Mouse (Mus musculus): Measurements from ENCODE around the gene Rwdd4a. TPM values are rescaled to one million over a fixed set of nuclear protein-coding genes. Genes with fewer than 3 reads are reported as not detected.

Gene Rwdd4a
- polyA plus RNA-seq, 1 experiment, result 10.7 TPM

- Histone ChIP-seq H3K36me3 (ENCODE audit: control insufficient read depth, insufficient read depth, low read length) (no peaks in the 10 kb centered on the region), H3K27ac (ENCODE audit: insufficient read depth, low read depth, low read length) (no peak overlapping the region), H3K4me3 (ENCODE audit: low read depth, low read length) (no peak overlapping the region), H3K4me1 (ENCODE audit: control insufficient read depth, insufficient read depth, insufficient read length, low read length) (no peaks in the 10 kb centered on the region), H3K27me3 (ENCODE audit: control insufficient read depth, insufficient read depth, low read length) (no peaks in the 10 kb centered on the region)
- TF ChIP-seq CTCF (IDR thresholded peaks at IDR 0.05; ENCODE audit: extremely low read depth, insufficient read length, insufficient replicate concordance, low read depth, low read length), result no peak
- TF ChIP-seq POLR2A (IDR thresholded peaks at IDR 0.05; ENCODE audit: low read depth, low read length), result no peak
- 81% methylated on average over 7 of the region's 7 CpGs for WGBS
Observed at GRCm38 (mm10) chr8:47573482-47573881, 40.0 kb downstream of the Rwdd4a start.

- H3K36me3 ChIP-seq (ENCODE audit: control insufficient read depth, insufficient read depth, low read length), result no peaks in the 10 kb centered on the region
- no peaks in the 10 kb centered on the region for H3K4me1 ChIP-seq (ENCODE audit: control insufficient read depth, insufficient read depth, insufficient read length, low read length)
- 72% methylated on average over 7 of the region's 7 CpGs for whole genome bisulfite sequencing
- H3K4me3 ChIP-seq (ENCODE audit: low read depth, low read length), result no peak overlapping the region
- H3K27ac ChIP-seq (ENCODE audit: insufficient read depth, low read depth, low read length), result no peak overlapping the region
- TF ChIP-seq POLR2A (IDR thresholded peaks at IDR 0.05; ENCODE audit: low read depth, low read length), result no peak
- TF ChIP-seq CTCF (IDR thresholded peaks at IDR 0.05; ENCODE audit: extremely low read depth, insufficient read length, insufficient replicate concordance, low read depth, low read length), result no peak
- H3K27me3 ChIP-seq (ENCODE audit: control insufficient read depth, insufficient read depth, low read length), result no peaks in the 10 kb centered on the region
Observed at GRCm38 (mm10) chr8:47581454-47581853, 48.0 kb downstream of the Rwdd4a start.

- no peaks in the 10 kb centered on the region for H3K4me1 ChIP-seq (ENCODE audit: control insufficient read depth, insufficient read depth, insufficient read length, low read length)
- H3K4me3 ChIP-seq (ENCODE audit: low read depth, low read length), result no peak overlapping the region
- WGBS, result 92% methylated on average over 5 of the region's 5 CpGs
- H3K27me3 ChIP-seq (ENCODE audit: control insufficient read depth, insufficient read depth, low read length), result no peaks in the 10 kb centered on the region
- no peak for TF ChIP-seq CTCF (IDR thresholded peaks at IDR 0.05; ENCODE audit: extremely low read depth, insufficient read length, insufficient replicate concordance, low read depth, low read length)
- no peak for TF ChIP-seq POLR2A (IDR thresholded peaks at IDR 0.05; ENCODE audit: low read depth, low read length)
- H3K36me3 ChIP-seq (ENCODE audit: control insufficient read depth, insufficient read depth, low read length), result no peaks in the 10 kb centered on the region
- H3K27ac ChIP-seq (ENCODE audit: insufficient read depth, low read depth, low read length), result no peak overlapping the region
Observed at GRCm38 (mm10) chr8:47588616-47589015, 55.2 kb downstream of the Rwdd4a start.

- WGBS, result 84% methylated on average over 10 of the region's 10 CpGs
- Histone ChIP-seq H3K36me3 (ENCODE audit: control insufficient read depth, insufficient read depth, low read length) (no peaks in the 10 kb centered on the region), H3K27ac (ENCODE audit: insufficient read depth, low read depth, low read length) (no peak overlapping the region), H3K27me3 (ENCODE audit: control insufficient read depth, insufficient read depth, low read length) (no peaks in the 10 kb centered on the region), H3K4me3 (ENCODE audit: low read depth, low read length) (no peak overlapping the region), H3K4me1 (ENCODE audit: control insufficient read depth, insufficient read depth, insufficient read length, low read length) (no peaks in the 10 kb centered on the region)
- TF ChIP-seq CTCF (IDR thresholded peaks at IDR 0.05; ENCODE audit: extremely low read depth, insufficient read length, insufficient replicate concordance, low read depth, low read length) (no peak), POLR2A (IDR thresholded peaks at IDR 0.05; ENCODE audit: low read depth, low read length) (no peak)
Observed at GRCm38 (mm10) chr8:47590400-47590799, 56.9 kb downstream of the Rwdd4a start.

GRCm38 (mm10) chr8:47600664-47601063 lies 67.2 kb downstream of the Rwdd4a start:
- no peaks in the 10 kb centered on the region for H3K36me3 ChIP-seq (ENCODE audit: control insufficient read depth, insufficient read depth, low read length)
- TF ChIP-seq POLR2A (IDR thresholded peaks at IDR 0.05; ENCODE audit: low read depth, low read length), result no peak
- no peak for TF ChIP-seq CTCF (IDR thresholded peaks at IDR 0.05; ENCODE audit: extremely low read depth, insufficient read length, insufficient replicate concordance, low read depth, low read length)
- H3K4me3 ChIP-seq (ENCODE audit: low read depth, low read length), result no peak overlapping the region
- WGBS, result 70% methylated on average over 8 of the region's 8 CpGs
- H3K27ac ChIP-seq (ENCODE audit: insufficient read depth, low read depth, low read length), result no peak overlapping the region
- no peaks in the 10 kb centered on the region for H3K27me3 ChIP-seq (ENCODE audit: control insufficient read depth, insufficient read depth, low read length)
- no peaks in the 10 kb centered on the region for H3K4me1 ChIP-seq (ENCODE audit: control insufficient read depth, insufficient read depth, insufficient read length, low read length)

Other genes with a start within 250 kb of the Rwdd4a start
- 1.4 and 1.5 TPM in 2 replicates for gene Stox2, start 87.3 kb upstream of the Rwdd4a start, polyA plus RNA-seq (2012; rRNA removed)
- gene Trappc11, start 194 bp upstream of the Rwdd4a start, polyA plus RNA-seq (2012; rRNA removed), result 6.0 and 12.4 TPM in 2 replicates
- 0.67 and 1.6 TPM in 2 replicates for gene Ing2, start 141.9 kb downstream of the Rwdd4a start, polyA plus RNA-seq (2012; rRNA removed)
- 8.8 and 18.5 TPM in 2 replicates for gene Cdkn2aip, start 180.3 kb downstream of the Rwdd4a start, polyA plus RNA-seq (2012; rRNA removed)

Data from small intestine, adult 2 months (tissue).